Mouse (Mus musculus) liver, embryonic 16.5 days (tissue): ENCODE measurements around the gene Krtcap3. TPM values are rescaled to one million over a fixed set of nuclear protein-coding genes. Genes with fewer than 3 reads are reported as not detected.

Source experiments
- ATAC-seq: fragments of 200-750 bp; cut with Nextera tagmentation; 2 replicates; pipeline ENCODE4 v1.8.0; 2017; ENCODE audit warnings: low read depth, mild to moderate bottlenecking, moderate number of reproducible peaks, moderate library complexity
- H3K27ac ChIP-seq: fragments of 300-500 bp; sonication (generic); 2 replicates; pipeline ENCODE4 v1.5.1; 2014; ENCODE audit warnings: mild to moderate bottlenecking, low read length
- H3K27me3 ChIP-seq: fragments of 300-500 bp; sonication (generic); 2 replicates; pipeline ENCODE4 v1.6.1; 2014; ENCODE audit warnings: low read depth, low read length, mixed read lengths; ENCODE audit not compliant: control insufficient read depth, insufficient read depth
- H3K36me3 ChIP-seq: fragments of 300-500 bp; sonication (generic); 2 replicates; pipeline ENCODE4 v1.6.1; 2014; ENCODE audit warnings: mild to moderate bottlenecking; ENCODE audit not compliant: control insufficient read depth, insufficient read depth
- H3K4me1 ChIP-seq: fragments of 300-500 bp; sonication (generic); 2 replicates; pipeline ENCODE4 v1.6.1; 2014; ENCODE audit warnings: low read depth, low read length, mixed read lengths; ENCODE audit not compliant: control insufficient read depth
- H3K4me2 ChIP-seq: fragments of 300-500 bp; sonication (generic); 2 replicates; pipeline ENCODE4 v1.6.1; 2014; ENCODE audit warnings: low read depth, low read length, mixed read lengths
- H3K4me3 ChIP-seq: fragments of 300-500 bp; sonication (generic); 2 replicates; pipeline ENCODE4 v1.5.1; 2014; ENCODE audit warnings: low read depth, mild to moderate bottlenecking, low read length
- H3K9ac ChIP-seq: fragments of 300-500 bp; sonication (generic); 2 replicates; pipeline ENCODE4 v1.6.1; 2014; ENCODE audit warnings: low read depth, low read length
- H3K9me3 ChIP-seq: fragments of 300-500 bp; sonication (generic); replicated peaks from 2 replicates; pipeline ENCODE4 v1.6.1; 2016; ENCODE audit warnings: low read length; ENCODE audit not compliant: control insufficient read depth
- WGBS: fragments of 180-500 bp; shearing (Covaris S2); extraction: QIAGEN DNeasy Blood & Tissue Kit; methylation state at CpG from one replicate; pipeline ENCODE4 v1.1.7; 2014; ENCODE audit not compliant: insufficient replicate concordance; 5-methylcytosine and 5-hydroxymethylcytosine counted together
- polyA plus RNA-seq: library from polyadenylated mRNA; unstranded; fragments of >200 nt; fragmentation: Nextera tagmentation; extraction: Ambion mirVana; gene quantifications from 2 replicates; pipeline ENCODE4 v1.2.1, GENCODE M21; 2015

Krtcap3 gene
- polyA plus RNA-seq, 1 experiment from 2014 or later, result 4.8 TPM

GRCm38 (mm10) chr5:31219911-31220447, 31.5 kb upstream of the Krtcap3 start:
- 0% methylated on average over 40 of the region's 40 CpGs for WGBS
- Histone ChIP-seq H3K4me1 (peaks cover 31% of the 10 kb centered on the region), H3K4me3 (peak overlapping the region; percentile 100), H3K27me3 (no peaks in the 10 kb centered on the region), H3K4me2 (peak overlapping the region; percentile 91), H3K9me3 (no peaks in the 10 kb centered on the region), H3K36me3 (no peaks in the 10 kb centered on the region; the same call in 1 of the 2 replicates), H3K9ac (peak overlapping the region; percentile 96), H3K27ac (peak overlapping the region; percentile 94)
- peak; percentile 30 for ATAC-seq

GRCm38 (mm10) chr5:31220448-31221303, 30.8 kb upstream of the Krtcap3 start, which contains the start of gene Ppm1g:
TSS of gene Ppm1g (minus strand) at chr5:31220687.
- ATAC-seq, result peak; percentile 95
- Histone ChIP-seq H3K9me3 (no peaks in the 10 kb centered on the region), H3K4me1 (peaks cover 31% of the 10 kb centered on the region), H3K9ac (peak within 1 kb of the TSS; percentile 96), H3K4me3 (peak within 1 kb of the TSS; percentile 100), H3K36me3 (no peaks in the 10 kb centered on the region; the same call in 1 of the 2 replicates), H3K27ac (peak within 1 kb of the TSS; percentile 94), H3K27me3 (no peaks in the 10 kb centered on the region), H3K4me2 (peak within 1 kb of the TSS; percentile 91)
- under 1% methylated on average over 69 of the region's 70 CpGs for WGBS

- Histone ChIP-seq H3K9me3 (no peaks in the 10 kb centered on the region), H3K27ac (peak overlapping the region; percentile 90), H3K36me3 (no peaks in the 10 kb centered on the region; the same call in 1 of the 2 replicates), H3K9ac (peak overlapping the region; percentile 85), H3K27me3 (no peaks in the 10 kb centered on the region), H3K4me1 (peaks cover 25% of the 10 kb centered on the region), H3K4me2 (peak overlapping the region; percentile 88), H3K4me3 (peak overlapping the region; percentile 100)
- WGBS, result 16% methylated on average over 11 of the region's 11 CpGs
- ATAC-seq, result no peak
These were observed 30.1 kb upstream of the Krtcap3 start for GRCm38 (mm10) chr5:31221304-31221945.

GRCm38 (mm10) chr5:31222696-31223095, 28.8 kb upstream of the Krtcap3 start:
- no peaks in the 10 kb centered on the region for H3K9me3 ChIP-seq
- no peaks in the 10 kb centered on the region for H3K36me3 ChIP-seq
- no peak overlapping the region for H3K4me3 ChIP-seq
- no peak overlapping the region for H3K27ac ChIP-seq
- no peaks in the 10 kb centered on the region for H3K27me3 ChIP-seq
- no peak overlapping the region for H3K4me2 ChIP-seq
- peaks cover 20% of the 10 kb centered on the region for H3K4me1 ChIP-seq
- no peak overlapping the region for H3K9ac ChIP-seq
- ATAC-seq, result no peak
- WGBS, result 86% methylated on average over 9 of the region's 9 CpGs

GRCm38 (mm10) chr5:31226641-31227040, 24.9 kb upstream of the Krtcap3 start:
- Histone ChIP-seq H3K4me2 (no peak overlapping the region), H3K4me1 (no peaks in the 10 kb centered on the region; the same call in 1 of the 2 replicates), H3K36me3 (no peaks in the 10 kb centered on the region), H3K9ac (no peak overlapping the region), H3K9me3 (no peaks in the 10 kb centered on the region), H3K27ac (no peak overlapping the region), H3K4me3 (no peak overlapping the region), H3K27me3 (no peaks in the 10 kb centered on the region)
- 63% methylated on average over 1 of the region's 1 CpGs for WGBS
- ATAC-seq, result no peak

GRCm38 (mm10) chr5:31240637-31241521, 10.6 kb upstream of the Krtcap3 start, which contains the start of the genes Nrbp1 and Gm9970:
TSS of gene Nrbp1 (plus strand) at chr5:31240864.
TSS of gene Gm9970 (minus strand) at chr5:31241232.
- H3K4me2 ChIP-seq, result peak within 1 kb of the TSS; percentile 94
- peak within 1 kb of the TSS; percentile 96 for H3K27ac ChIP-seq
- 0% methylated on average over 70 of the region's 103 CpGs for WGBS
- H3K27me3 ChIP-seq, result no peaks in the 10 kb centered on the region
- peaks cover 10% of the 10 kb centered on the region for H3K36me3 ChIP-seq
- peaks cover 10% of the 10 kb centered on the region for H3K4me1 ChIP-seq
- peak within 1 kb of the TSS; percentile 99 for H3K9ac ChIP-seq
- no peaks in the 10 kb centered on the region for H3K9me3 ChIP-seq
- peak within 1 kb of the TSS; percentile 99 for H3K4me3 ChIP-seq
- ATAC-seq, result peak; percentile 97

GRCm38 (mm10) chr5:31241522-31242034, 9.9 kb upstream of the Krtcap3 start:
- peak overlapping the region; percentile 94 for H3K4me2 ChIP-seq
- peaks cover 14% of the 10 kb centered on the region for H3K36me3 ChIP-seq
- peaks cover 10% of the 10 kb centered on the region for H3K4me1 ChIP-seq
- WGBS, result under 1% methylated on average over 13 of the region's 13 CpGs
- H3K27me3 ChIP-seq, result no peaks in the 10 kb centered on the region
- no peaks in the 10 kb centered on the region for H3K9me3 ChIP-seq
- H3K9ac ChIP-seq, result peak overlapping the region; percentile 99
- ATAC-seq, result no peak
- H3K27ac ChIP-seq, result peak overlapping the region; percentile 50
- peak overlapping the region; percentile 99 for H3K4me3 ChIP-seq

GRCm38 (mm10) chr5:31242191-31242590, 9.3 kb upstream of the Krtcap3 start:
- peaks cover 14% of the 10 kb centered on the region for H3K36me3 ChIP-seq
- peak overlapping the region; percentile 99 for H3K9ac ChIP-seq
- ATAC-seq, result no peak
- H3K4me3 ChIP-seq, result peak overlapping the region; percentile 99
- no peaks in the 10 kb centered on the region for H3K27me3 ChIP-seq
- no peak overlapping the region for H3K27ac ChIP-seq
- 25% methylated on average over 10 of the region's 10 CpGs for WGBS
- no peaks in the 10 kb centered on the region for H3K9me3 ChIP-seq
- peak overlapping the region; percentile 94 for H3K4me2 ChIP-seq
- H3K4me1 ChIP-seq, result peaks cover 10% of the 10 kb centered on the region
